Mouse (Mus musculus) stomach, embryonic 16.5 days (tissue): ENCODE data around the gene Dpf2. TPM values are rescaled to one million over a fixed set of nuclear protein-coding genes. Genes with fewer than 3 reads are reported as not detected.

Experiments used
- ATAC-seq: fragments of 200-750 bp; cut with Nextera tagmentation; 2 replicates; pipeline ENCODE4 v1.8.0; 2017; ENCODE audit warnings: moderate number of reproducible peaks, moderate TSS enrichment; ENCODE audit not compliant: insufficient read depth, low FRiP score
- H3K27ac ChIP-seq: fragments of 300-500 bp; sonication (generic); 2 replicates; pipeline ENCODE4 v1.5.1; 2014; ENCODE audit warnings: low read length
- H3K27me3 ChIP-seq: fragments of 300-500 bp; sonication (generic); 2 replicates; pipeline ENCODE4 v1.6.1; 2014; ENCODE audit warnings: low read length, control low read depth, mixed read lengths; ENCODE audit not compliant: control insufficient read depth, insufficient read depth
- H3K36me3 ChIP-seq: fragments of 300-500 bp; sonication (generic); 2 replicates; pipeline ENCODE4 v1.6.1; 2014; ENCODE audit warnings: low read length; ENCODE audit not compliant: control insufficient read depth, insufficient read depth
- H3K4me1 ChIP-seq: fragments of 300-500 bp; sonication (generic); 2 replicates; pipeline ENCODE4 v1.6.1; 2014; ENCODE audit warnings: low read length, control low read depth, mixed read lengths; ENCODE audit not compliant: control insufficient read depth, insufficient read depth
- H3K4me2 ChIP-seq: fragments of 300-500 bp; sonication (generic); 2 replicates; pipeline ENCODE4 v1.6.1; 2014; ENCODE audit warnings: low read depth, low read length, mixed read lengths
- H3K4me3 ChIP-seq: fragments of 300-500 bp; sonication (generic); replicated peaks from 2 replicates; pipeline ENCODE4 v1.5.1; 2014; ENCODE audit warnings: mild to moderate bottlenecking, low read length
- H3K9ac ChIP-seq: fragments of 300-500 bp; sonication (generic); 2 replicates; pipeline ENCODE4 v1.6.1; 2014; ENCODE audit warnings: low read length
- H3K9me3 ChIP-seq: fragments of 300-500 bp; sonication (generic); replicated peaks from 2 replicates; pipeline ENCODE4 v1.6.1; 2016; ENCODE audit warnings: low read length, control low read depth; ENCODE audit not compliant: control insufficient read depth
- WGBS: fragments of 180-500 bp; shearing (Covaris S2); extraction: QIAGEN DNeasy Blood & Tissue Kit; methylation state at CpG from one replicate; pipeline ENCODE4 v1.1.7; 2014; 5-methylcytosine and 5-hydroxymethylcytosine counted together
- polyA plus RNA-seq: library from polyadenylated mRNA; unstranded; fragments of >200 nt; fragmentation: Nextera tagmentation; extraction: Ambion mirVana; gene quantifications from 2 replicates; pipeline ENCODE4 v1.2.1, GENCODE M21; 2015

The Dpf2 gene
- polyA plus RNA-seq, 1 experiment from 2014 or later = 117 TPM

DNA sequence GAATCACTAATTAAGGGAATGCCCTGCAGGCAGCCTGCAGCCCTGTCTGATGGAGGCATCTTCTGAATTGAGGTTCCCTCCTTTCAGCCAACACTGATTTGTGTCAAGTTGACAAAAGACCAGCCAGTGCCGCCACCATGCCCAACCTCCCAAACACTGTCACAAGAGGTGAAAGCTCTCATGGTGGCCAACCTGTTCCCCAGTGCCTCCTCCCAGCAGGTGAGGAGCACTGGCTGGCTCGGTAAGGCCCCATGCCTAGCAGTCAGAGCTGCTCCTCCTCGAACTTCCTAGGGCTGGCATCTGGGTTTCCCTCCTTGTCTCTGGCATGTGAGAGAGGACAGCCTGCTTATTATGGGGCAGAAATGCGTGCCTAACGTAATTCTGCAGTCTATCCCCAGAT is 26.9 kb upstream of the Dpf2 start:
- H3K27me3 ChIP-seq = no peaks in the 10 kb centered on the region
- ATAC-seq = no peak
- H3K4me1 ChIP-seq = peaks cover 49% of the 10 kb centered on the region
- no peaks in the 10 kb centered on the region for H3K9me3 ChIP-seq
- no peak overlapping the region for H3K4me2 ChIP-seq
- H3K4me3 ChIP-seq = no peak overlapping the region
- H3K9ac ChIP-seq = 0 out of 2 replicates have a peak overlapping the region, but pooled peaks have one; percentile 35
- 82% methylated on average over 5 of the region's 5 CpGs for WGBS
- peak overlapping the region; percentile 85 for H3K27ac ChIP-seq
- no peaks in the 10 kb centered on the region for H3K36me3 ChIP-seq

GRCm38 (mm10) chr19:5938516-5938915 is 25.7 kb upstream of the Dpf2 start:
- Histone ChIP-seq H3K9ac (no peak overlapping the region), H3K27ac (no peak overlapping the region), H3K4me3 (no peak overlapping the region), H3K27me3 (no peaks in the 10 kb centered on the region), H3K4me2 (no peak overlapping the region), H3K4me1 (peaks cover 44% of the 10 kb centered on the region), H3K36me3 (no peaks in the 10 kb centered on the region), H3K9me3 (no peaks in the 10 kb centered on the region)
- no peak for ATAC-seq
- 83% methylated on average over 6 of the region's 6 CpGs for WGBS

- no peaks in the 10 kb centered on the region for H3K36me3 ChIP-seq
- H3K4me3 ChIP-seq = no peak overlapping the region
- 17% methylated on average over 14 of the region's 14 CpGs for WGBS
- H3K27me3 ChIP-seq = no peaks in the 10 kb centered on the region
- peaks cover 44% of the 10 kb centered on the region for H3K4me1 ChIP-seq
- H3K27ac ChIP-seq = peak overlapping the region; percentile 12; the same call in 1 of the 2 replicates
- no peak overlapping the region for H3K4me2 ChIP-seq
- H3K9ac ChIP-seq = no peak overlapping the region; the same call in 1 of the 2 replicates
- no peak for ATAC-seq
- H3K9me3 ChIP-seq = no peaks in the 10 kb centered on the region
Measured at GRCm38 (mm10) chr19:5937836-5938406, 25.1 kb upstream of the Dpf2 start.

- ATAC-seq = no peak
- Histone ChIP-seq H3K9me3 (no peaks in the 10 kb centered on the region), H3K9ac (no peak overlapping the region; the same call in 1 of the 2 replicates), H3K4me1 (peaks cover 44% of the 10 kb centered on the region), H3K36me3 (no peaks in the 10 kb centered on the region), H3K4me2 (no peak overlapping the region), H3K27ac (peak overlapping the region; percentile 12; the same call in 1 of the 2 replicates), H3K4me3 (no peak overlapping the region), H3K27me3 (no peaks in the 10 kb centered on the region)
- 66% methylated on average over 21 of the region's 21 CpGs for WGBS
Measured at GRCm38 (mm10) chr19:5937095-5937835, 24.5 kb upstream of the Dpf2 start.

DNA sequence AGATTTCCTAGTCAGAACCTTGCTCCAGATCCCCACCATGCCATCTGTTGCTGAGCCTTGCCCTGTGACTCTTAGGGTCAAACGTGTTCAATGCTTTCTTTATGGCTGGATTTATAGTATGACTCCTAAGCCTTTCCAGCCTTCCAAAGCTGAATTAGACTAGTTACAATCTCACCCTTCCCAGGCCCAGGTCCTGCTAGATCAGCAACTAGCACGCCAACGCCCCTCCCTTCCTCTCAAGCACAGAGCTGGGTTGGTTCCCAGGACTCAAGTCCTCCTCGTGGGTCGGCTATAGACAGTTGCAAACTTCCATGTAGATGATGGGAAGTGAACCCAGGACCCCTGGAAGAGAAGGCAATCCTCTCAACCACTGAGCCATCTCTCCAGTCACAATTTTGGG is 22.9 kb upstream of the Dpf2 start:
- Histone ChIP-seq H3K4me3 (no peak overlapping the region), H3K27me3 (no peaks in the 10 kb centered on the region), H3K27ac (peak overlapping the region; percentile 91), H3K4me2 (peak overlapping the region; percentile 1; the same call in 1 of the 2 replicates), H3K36me3 (no peaks in the 10 kb centered on the region), H3K9ac (0 out of 2 replicates have a peak overlapping the region, but pooled peaks have one; percentile 18), H3K9me3 (no peaks in the 10 kb centered on the region), H3K4me1 (peaks cover 48% of the 10 kb centered on the region)
- WGBS = 44% methylated on average over 5 of the region's 5 CpGs
- ATAC-seq = peak; percentile 59; the same call in 1 of the 2 replicates

GRCm38 (mm10) chr19:5935266-5935665 is 22.5 kb upstream of the Dpf2 start:
- peak overlapping the region; percentile 91 for H3K27ac ChIP-seq
- WGBS = 14% methylated on average over 3 of the region's 3 CpGs
- H3K9me3 ChIP-seq = no peaks in the 10 kb centered on the region
- H3K27me3 ChIP-seq = no peaks in the 10 kb centered on the region
- peak overlapping the region; percentile 10; the same call in 1 of the 2 replicates for H3K4me2 ChIP-seq
- H3K9ac ChIP-seq = 0 out of 2 replicates have a peak overlapping the region, but pooled peaks have one; percentile 18
- peaks cover 46% of the 10 kb centered on the region for H3K4me1 ChIP-seq
- ATAC-seq = peak; percentile 90
- H3K36me3 ChIP-seq = no peaks in the 10 kb centered on the region
- H3K4me3 ChIP-seq = no peak overlapping the region

DNA sequence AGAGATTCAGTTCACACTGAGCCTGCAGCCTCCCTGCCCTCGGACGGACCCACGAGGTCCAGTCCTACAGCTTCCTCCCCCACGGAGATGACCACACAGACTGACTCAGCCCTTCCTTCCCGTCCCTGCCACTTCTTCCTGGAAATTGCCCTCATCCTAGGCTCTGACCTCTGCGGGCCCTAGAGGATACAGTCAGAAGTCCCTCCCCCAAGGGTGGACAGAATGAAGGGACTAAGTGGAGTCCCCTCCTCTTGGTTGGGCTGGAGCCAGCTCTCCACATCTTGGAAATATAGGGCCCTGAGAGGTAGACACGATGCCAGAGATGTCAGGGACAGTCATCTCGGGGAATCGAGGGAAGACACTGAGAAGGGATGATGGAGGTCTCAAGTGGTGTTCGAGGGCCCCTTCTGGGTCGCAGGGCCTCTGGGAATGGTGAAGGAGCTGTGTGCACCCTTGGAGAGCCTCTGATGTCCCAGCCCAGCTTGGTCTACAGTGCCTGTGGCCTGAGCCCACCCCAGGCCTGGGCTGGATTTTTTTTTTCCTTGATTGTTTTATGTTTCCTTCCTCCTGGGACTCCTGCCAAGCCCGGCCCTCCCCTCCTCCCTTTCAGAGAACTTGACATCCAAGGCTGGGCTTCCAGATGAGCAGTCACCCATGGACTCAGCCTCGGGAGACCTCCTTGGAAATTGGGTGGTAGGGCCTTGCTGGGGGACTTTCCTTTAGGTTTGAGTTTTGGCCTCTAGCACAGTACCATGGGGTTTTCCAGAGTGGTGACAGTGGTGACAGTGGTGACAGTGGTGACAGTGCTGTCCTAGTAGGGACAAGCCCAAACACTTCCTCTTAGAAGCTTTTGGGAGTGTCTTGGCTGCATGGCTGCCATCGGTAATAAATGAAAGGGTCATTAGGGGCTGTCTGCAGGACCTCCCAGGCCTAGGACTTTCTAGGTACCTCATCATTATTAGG is 17.1 kb upstream of the Dpf2 start:
- ATAC-seq = peak; percentile 59
- Histone ChIP-seq H3K4me2 (no peak overlapping the region), H3K27me3 (0 out of 2 replicates have a peak, but pooled peaks cover 3% of the 10 kb centered on the region), H3K27ac (peak overlapping the region; percentile 57), H3K9ac (peak overlapping the region; percentile 43; the same call in 1 of the 2 replicates), H3K4me1 (peaks cover 24% of the 10 kb centered on the region), H3K9me3 (no peaks in the 10 kb centered on the region), H3K4me3 (no peak overlapping the region), H3K36me3 (no peaks in the 10 kb centered on the region)
- WGBS = 49% methylated on average over 14 of the region's 14 CpGs

DNA sequence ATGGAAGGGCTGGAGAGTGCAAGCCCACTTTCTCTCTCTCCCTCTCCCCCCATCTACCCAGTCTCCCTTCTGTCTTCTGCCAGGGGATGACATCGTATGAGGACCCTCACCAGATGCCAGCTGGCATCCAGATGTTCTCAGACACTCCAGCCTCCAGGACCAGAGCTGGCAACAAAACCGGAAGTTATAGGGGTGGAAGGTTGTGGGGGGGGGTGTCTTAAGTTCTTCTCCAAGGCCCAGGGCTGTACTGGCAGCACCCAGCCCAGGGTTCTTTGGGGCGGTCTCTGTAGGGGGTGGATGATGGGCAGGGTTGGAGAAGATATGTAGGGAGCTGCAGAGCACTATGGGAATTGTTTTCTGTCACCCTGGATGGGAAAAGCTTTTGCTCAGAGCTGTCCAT is 15.7 kb upstream of the Dpf2 start:
- H3K9ac ChIP-seq = no peak overlapping the region
- no peaks in the 10 kb centered on the region for H3K36me3 ChIP-seq
- no peaks in the 10 kb centered on the region for H3K9me3 ChIP-seq
- no peak overlapping the region for H3K27ac ChIP-seq
- 0 out of 2 replicates have a peak, but pooled peaks cover 3% of the 10 kb centered on the region for H3K27me3 ChIP-seq
- peaks cover 24% of the 10 kb centered on the region for H3K4me1 ChIP-seq
- 61% methylated on average over 3 of the region's 3 CpGs for WGBS
- ATAC-seq = no peak
- H3K4me3 ChIP-seq = no peak overlapping the region
- H3K4me2 ChIP-seq = no peak overlapping the region
